Mouse (Mus musculus): ENCODE results near the gene Bnip3. TPM values are rescaled to one million over a fixed set of nuclear protein-coding genes. Genes with fewer than 3 reads are reported as not detected.

The Bnip3 gene
- polyA plus RNA-seq, 1 experiment from 2014 or later = 99.4 TPM

- H3K4me2 ChIP-seq (replicated peaks; ENCODE audit: low read depth, low read length) = peak within 1 kb of the TSS; percentile 59
- no peaks in the 10 kb centered on the region for H3K36me3 ChIP-seq (ENCODE audit: control insufficient read depth, insufficient read depth, low read length)
- H3K27me3 ChIP-seq (ENCODE audit: control insufficient read depth, insufficient read depth, low read length) = peaks cover 45% of the 10 kb centered on the region
- peaks cover 3% of the 10 kb centered on the region; the same call in 1 of the 2 replicates for H3K4me1 ChIP-seq (replicated peaks; ENCODE audit: control insufficient read depth, insufficient read depth, low read length)
- no peak within 1 kb of the TSS for H3K27ac ChIP-seq (ENCODE audit: low read depth, low read length)
- no peak for ATAC-seq (ENCODE audit: low FRiP score)
- DNase-seq (ENCODE audit: low spot score) = peak; percentile 52
- WGBS = under 1% methylated on average over 77 of the region's 78 CpGs
- H3K4me3 ChIP-seq (ENCODE audit: low read depth, low read length) = peak within 1 kb of the TSS; percentile 38
- H3K9ac ChIP-seq (ENCODE audit: low read depth, low read length) = peak within 1 kb of the TSS; percentile 23
- H3K9me3 ChIP-seq (ENCODE audit: control insufficient read depth, low read length) = no peaks in the 10 kb centered on the region
Observed at GRCm38 (mm10) chr7:138940612-138941461, 31.5 kb upstream of the Bnip3 start, which contains the start of gene Jakmip3. Jakmip3 (plus strand) TSS chr7:138940730.

DNA sequence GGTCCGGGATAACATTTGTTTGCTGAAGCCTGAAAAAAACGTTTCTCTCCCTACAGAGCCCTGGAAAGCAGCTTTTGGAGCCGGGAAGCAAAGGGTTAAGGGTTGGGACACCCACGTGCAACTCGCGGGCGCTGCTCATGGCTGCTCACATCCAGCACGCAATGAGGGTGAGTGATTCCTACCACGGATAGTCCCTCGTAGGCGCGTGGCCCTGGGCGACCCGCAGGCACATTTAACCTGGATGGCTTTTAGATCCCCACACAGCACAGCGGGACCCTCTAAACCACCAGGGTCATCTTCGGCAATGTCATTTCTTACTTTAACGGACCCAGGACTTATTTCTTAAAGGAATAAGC lies 30.9 kb upstream of the Bnip3 start:
- H3K36me3 ChIP-seq (ENCODE audit: control insufficient read depth, insufficient read depth, low read length) = no peaks in the 10 kb centered on the region
- ATAC-seq (ENCODE audit: low FRiP score) (no peak), DNase-seq (ENCODE audit: low spot score) (peak; percentile 49)
- no peaks in the 10 kb centered on the region for H3K9me3 ChIP-seq (ENCODE audit: control insufficient read depth, low read length)
- H3K27ac ChIP-seq (ENCODE audit: low read depth, low read length) = no peak overlapping the region
- under 1% methylated on average over 17 of the region's 17 CpGs for WGBS
- peak overlapping the region; percentile 38 for H3K4me3 ChIP-seq (ENCODE audit: low read depth, low read length)
- H3K27me3 ChIP-seq (ENCODE audit: control insufficient read depth, insufficient read depth, low read length) = peaks cover 45% of the 10 kb centered on the region
- peaks cover 3% of the 10 kb centered on the region; the same call in 1 of the 2 replicates for H3K4me1 ChIP-seq (replicated peaks; ENCODE audit: control insufficient read depth, insufficient read depth, low read length)
- peak overlapping the region; percentile 59 for H3K4me2 ChIP-seq (replicated peaks; ENCODE audit: low read depth, low read length)
- H3K9ac ChIP-seq (ENCODE audit: low read depth, low read length) = peak overlapping the region; percentile 3

DNA sequence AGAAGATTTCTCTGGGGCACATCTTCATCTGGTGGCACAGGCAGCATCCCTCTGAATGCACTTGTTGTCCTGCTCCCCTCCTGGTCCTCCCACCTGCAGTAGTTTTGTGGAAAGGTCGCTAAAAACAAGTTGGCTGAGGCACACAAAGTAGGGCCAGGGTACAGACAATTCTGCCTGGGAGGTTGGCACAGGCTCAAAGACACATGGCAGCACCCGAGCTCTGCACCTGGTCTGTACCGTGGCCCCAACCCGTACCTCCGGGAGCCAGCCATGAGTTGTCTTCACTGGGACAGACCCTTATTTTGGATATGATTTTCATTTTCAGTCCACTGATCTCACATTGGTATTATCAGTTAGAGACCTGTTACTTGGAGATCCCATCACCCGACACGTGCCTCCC lies 29.7 kb upstream of the Bnip3 start:
- Histone ChIP-seq H3K36me3 (ENCODE audit: control insufficient read depth, insufficient read depth, low read length) (no peaks in the 10 kb centered on the region), H3K4me3 (ENCODE audit: low read depth, low read length) (no peak overlapping the region)
- no peak for DNase-seq (ENCODE audit: low spot score)

DNA sequence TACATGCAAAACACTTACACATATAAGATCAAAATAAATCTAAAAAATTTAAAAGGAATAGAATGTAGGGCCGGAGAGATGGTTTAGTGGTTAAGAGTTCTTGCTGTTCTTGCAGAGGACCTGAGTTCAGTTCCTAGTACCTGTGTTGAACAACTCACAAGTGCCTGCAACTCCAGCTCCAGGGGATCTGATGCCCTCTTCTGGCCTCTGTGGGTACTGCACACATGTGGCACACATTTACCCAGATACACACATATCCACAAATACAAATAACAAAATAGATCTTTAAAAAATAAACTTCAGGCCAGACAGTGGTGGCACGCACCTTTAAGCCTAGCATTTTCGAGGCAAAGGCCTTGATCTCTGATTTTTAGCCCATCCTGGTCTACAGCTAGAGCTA lies 25.2 kb upstream of the Bnip3 start:
- Histone ChIP-seq H3K36me3 (ENCODE audit: control insufficient read depth, insufficient read depth, low read length) (no peaks in the 10 kb centered on the region), H3K4me3 (ENCODE audit: low read depth, low read length) (no peak overlapping the region), H3K9ac (ENCODE audit: low read depth, low read length) (no peak overlapping the region), H3K9me3 (ENCODE audit: control insufficient read depth, low read length) (no peaks in the 10 kb centered on the region), H3K27me3 (ENCODE audit: control insufficient read depth, insufficient read depth, low read length) (peaks cover 8% of the 10 kb centered on the region), H3K4me1 (replicated peaks; ENCODE audit: control insufficient read depth, insufficient read depth, low read length) (no peaks in the 10 kb centered on the region), H3K27ac (ENCODE audit: low read depth, low read length) (no peak overlapping the region), H3K4me2 (replicated peaks; ENCODE audit: low read depth, low read length) (no peak overlapping the region)
- DNase-seq (ENCODE audit: low spot score) (no peak), ATAC-seq (ENCODE audit: low FRiP score) (no peak)
- WGBS = 93% methylated on average over 3 of the region's 3 CpGs

More for the DNA sequence above, 29.7 kb upstream of the Bnip3 start:
- Histone ChIP-seq H3K4me2 (replicated peaks; ENCODE audit: low read depth, low read length) (no peak overlapping the region), H3K9ac (ENCODE audit: low read depth, low read length) (no peak overlapping the region), H3K27me3 (ENCODE audit: control insufficient read depth, insufficient read depth, low read length) (peaks cover 45% of the 10 kb centered on the region), H3K4me1 (replicated peaks; ENCODE audit: control insufficient read depth, insufficient read depth, low read length) (peaks cover 3% of the 10 kb centered on the region; the same call in 1 of the 2 replicates), H3K9me3 (ENCODE audit: control insufficient read depth, low read length) (no peaks in the 10 kb centered on the region), H3K27ac (ENCODE audit: low read depth, low read length) (no peak overlapping the region)
- no peak for ATAC-seq (ENCODE audit: low FRiP score)
- WGBS = 83% methylated on average over 7 of the region's 7 CpGs

- ATAC-seq (ENCODE audit: low FRiP score) (no peak), DNase-seq (ENCODE audit: low spot score) (no peak)
- no peak overlapping the region for H3K27ac ChIP-seq (ENCODE audit: low read depth, low read length)
- no peak overlapping the region for H3K4me2 ChIP-seq (replicated peaks; ENCODE audit: low read depth, low read length)
- H3K27me3 ChIP-seq (ENCODE audit: control insufficient read depth, insufficient read depth, low read length) = no peaks in the 10 kb centered on the region
- H3K9ac ChIP-seq (ENCODE audit: low read depth, low read length) = no peak overlapping the region
- no peaks in the 10 kb centered on the region for H3K4me1 ChIP-seq (replicated peaks; ENCODE audit: control insufficient read depth, insufficient read depth, low read length)
- no peaks in the 10 kb centered on the region for H3K9me3 ChIP-seq (ENCODE audit: control insufficient read depth, low read length)
- no peaks in the 10 kb centered on the region for H3K36me3 ChIP-seq (ENCODE audit: control insufficient read depth, insufficient read depth, low read length)
- no peak overlapping the region for H3K4me3 ChIP-seq (ENCODE audit: low read depth, low read length)
- WGBS = 88% methylated on average over 4 of the region's 4 CpGs
Observed at GRCm38 (mm10) chr7:138928456-138928855, 19.1 kb upstream of the Bnip3 start.

- Histone ChIP-seq H3K9ac (ENCODE audit: low read depth, low read length) (no peak overlapping the region), H3K27me3 (ENCODE audit: control insufficient read depth, insufficient read depth, low read length) (no peaks in the 10 kb centered on the region), H3K4me1 (replicated peaks; ENCODE audit: control insufficient read depth, insufficient read depth, low read length) (no peaks in the 10 kb centered on the region), H3K9me3 (ENCODE audit: control insufficient read depth, low read length) (no peaks in the 10 kb centered on the region), H3K27ac (ENCODE audit: low read depth, low read length) (no peak overlapping the region), H3K36me3 (ENCODE audit: control insufficient read depth, insufficient read depth, low read length) (no peaks in the 10 kb centered on the region), H3K4me2 (replicated peaks; ENCODE audit: low read depth, low read length) (no peak overlapping the region), H3K4me3 (ENCODE audit: low read depth, low read length) (no peak overlapping the region)
- 11% methylated on average over 3 of the region's 3 CpGs for WGBS
- ATAC-seq (ENCODE audit: low FRiP score) (no peak), DNase-seq (ENCODE audit: low spot score) (peak; percentile 26)
Observed at GRCm38 (mm10) chr7:138923756-138924425, 14.6 kb upstream of the Bnip3 start.

DNA sequence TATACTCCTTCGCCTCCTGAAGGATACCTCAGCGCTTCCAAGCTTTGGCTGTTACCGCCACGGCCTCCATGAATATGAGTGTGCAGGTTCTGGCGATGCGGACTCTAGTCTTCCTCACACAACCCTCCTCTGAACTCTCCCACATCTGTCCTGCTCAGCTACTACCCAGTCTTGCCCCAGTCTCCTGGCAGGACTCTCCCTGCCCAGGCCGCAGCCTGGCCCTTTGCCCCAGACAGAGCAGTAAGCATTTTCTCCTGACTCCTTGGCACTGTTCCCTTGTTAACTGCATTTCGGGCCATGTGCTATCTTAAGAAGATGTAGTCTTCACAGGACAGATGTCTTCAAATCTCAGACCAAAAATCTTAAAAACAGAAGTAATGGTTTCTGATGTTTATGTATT lies 12.3 kb upstream of the Bnip3 start:
- no peak for ATAC-seq (ENCODE audit: low FRiP score)

DNA sequence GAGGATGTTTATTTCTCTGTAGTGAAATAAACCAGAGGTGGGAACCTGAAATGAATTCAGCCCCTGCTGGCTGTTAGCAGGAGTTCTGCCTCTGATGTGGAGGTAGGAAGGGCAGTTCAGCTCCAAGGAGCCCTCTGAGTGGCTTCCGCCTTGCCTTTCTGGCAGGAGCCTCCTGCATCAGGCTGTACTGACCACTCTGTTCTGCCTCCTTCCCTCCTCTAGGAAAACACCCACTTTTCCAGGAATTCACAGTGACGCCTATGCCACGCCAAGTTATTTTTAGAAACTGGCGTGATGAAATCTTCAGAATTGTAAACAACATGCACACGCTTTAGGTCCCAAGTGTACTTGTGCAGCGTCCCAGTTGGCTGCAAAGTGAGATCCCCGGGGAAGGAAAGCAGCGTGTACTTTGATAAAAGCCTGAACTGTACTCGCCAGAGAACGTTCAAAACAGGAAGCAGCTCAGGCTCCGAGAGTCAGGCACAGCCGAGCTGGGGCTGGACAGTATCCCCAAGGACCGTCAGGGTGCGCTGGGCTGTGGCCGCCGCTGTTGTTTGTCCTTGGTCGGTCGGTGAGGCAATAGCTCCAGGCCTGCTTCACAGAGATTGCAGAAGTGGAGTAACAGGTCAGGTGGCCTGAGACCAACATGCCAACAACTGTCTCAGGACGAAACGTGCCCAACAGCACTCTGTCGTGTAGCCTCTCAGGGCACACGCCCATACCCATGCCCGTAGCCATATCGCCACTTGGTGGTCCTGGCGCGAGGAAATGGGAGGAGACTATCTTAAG lies 10.0 kb upstream of the Bnip3 start:
- H3K4me3 ChIP-seq (ENCODE audit: low read depth, low read length) = peak overlapping the region; percentile 4; the same call in 1 of the 2 replicates
- H3K4me2 ChIP-seq (replicated peaks; ENCODE audit: low read depth, low read length) = peak overlapping the region; percentile 41
- H3K27me3 ChIP-seq (ENCODE audit: control insufficient read depth, insufficient read depth, low read length) = no peaks in the 10 kb centered on the region
- H3K9ac ChIP-seq (ENCODE audit: low read depth, low read length) = no peak overlapping the region
- no peaks in the 10 kb centered on the region for H3K4me1 ChIP-seq (replicated peaks; ENCODE audit: control insufficient read depth, insufficient read depth, low read length)
- no peaks in the 10 kb centered on the region for H3K9me3 ChIP-seq (ENCODE audit: control insufficient read depth, low read length)
- ATAC-seq (ENCODE audit: low FRiP score) (no peak), DNase-seq (ENCODE audit: low spot score) (peak; percentile 44)
- H3K36me3 ChIP-seq (ENCODE audit: control insufficient read depth, insufficient read depth, low read length) = no peaks in the 10 kb centered on the region
- H3K27ac ChIP-seq (ENCODE audit: low read depth, low read length) = no peak overlapping the region
- 5% methylated on average over 26 of the region's 26 CpGs for WGBS

More for the DNA sequence above, 12.3 kb upstream of the Bnip3 start:
- Histone ChIP-seq H3K36me3 (ENCODE audit: control insufficient read depth, insufficient read depth, low read length) (no peaks in the 10 kb centered on the region), H3K4me1 (replicated peaks; ENCODE audit: control insufficient read depth, insufficient read depth, low read length) (no peaks in the 10 kb centered on the region), H3K9me3 (ENCODE audit: control insufficient read depth, low read length) (no peaks in the 10 kb centered on the region), H3K27me3 (ENCODE audit: control insufficient read depth, insufficient read depth, low read length) (no peaks in the 10 kb centered on the region), H3K27ac (ENCODE audit: low read depth, low read length) (no peak overlapping the region), H3K9ac (ENCODE audit: low read depth, low read length) (no peak overlapping the region), H3K4me2 (replicated peaks; ENCODE audit: low read depth, low read length) (no peak overlapping the region), H3K4me3 (ENCODE audit: low read depth, low read length) (no peak overlapping the region)
- DNase-seq (ENCODE audit: low spot score) = no peak
- WGBS = 92% methylated on average over 8 of the region's 8 CpGs

Measured in hindbrain, embryonic 11.5 days (tissue).